Mouse (Mus musculus) bone marrow, adult 2 months (tissue): ENCODE results near the gene Tcta. TPM values are rescaled to one million over a fixed set of nuclear protein-coding genes. Genes with fewer than 3 reads are reported as not detected.
"Not testable (repeated sequence)": the region's sequence is repeated elsewhere in the genome, so short reads cannot be mapped to it uniquely, and the experiment has no call there.

Source experiments
- H3K27ac ChIP-seq: fragments of 200-500 bp; 2 replicates; pipeline ENCODE4 v1.5.1; 2012; ENCODE audit warnings: low read depth, mild to moderate bottlenecking, control low read depth, inconsistent platforms, low read length; ENCODE audit not compliant: control insufficient read depth, poor library complexity, insufficient read depth
- H3K4me1 ChIP-seq: fragments of 200-500 bp; 2 replicates; pipeline ENCODE4 v1.6.1; 2011; ENCODE audit warnings: low read length; ENCODE audit not compliant: control insufficient read depth, insufficient read depth
- H3K4me3 ChIP-seq: fragments of 200-500 bp; replicated peaks from 2 replicates; pipeline ENCODE3; 2011; ENCODE audit warnings: mild to moderate bottlenecking, low read depth, low read length, control low read depth; ENCODE audit not compliant: control insufficient read depth
- CTCF ChIP-seq: fragments of 200-500 bp; IDR thresholded peaks from 2 replicates; pipeline ENCODE4 v1.5.1; 2011; ENCODE audit warnings: low read length, control low read depth; ENCODE audit not compliant: control insufficient read depth, insufficient read depth
- POLR2A ChIP-seq: fragments of 200-500 bp; IDR thresholded peaks from 2 replicates; pipeline ENCODE4 v1.6.1; 2011; ENCODE audit warnings: low read depth, mild to moderate bottlenecking, control low read depth, low read length, borderline replicate concordance; ENCODE audit not compliant: control insufficient read depth
- WGBS: fragments of 180-500 bp; shearing (Covaris S2); methylation state at CpG from one replicate; pipeline ENCODE4 v1.1.7; 2018; 5-methylcytosine and 5-hydroxymethylcytosine counted together
- polyA plus RNA-seq: library from polyadenylated mRNA; stranded (reverse); fragments of >200 nt; gene quantifications from 2 replicates; pipeline ENCODE4 v1.2.4, GENCODE M21; 2011; ENCODE audit warnings: low replicate concordance; ENCODE audit not compliant: missing spikeins, insufficient read depth, insufficient read length

Tcta gene
- polyA plus RNA-seq, 1 experiment, result 13.2 TPM

DNA sequence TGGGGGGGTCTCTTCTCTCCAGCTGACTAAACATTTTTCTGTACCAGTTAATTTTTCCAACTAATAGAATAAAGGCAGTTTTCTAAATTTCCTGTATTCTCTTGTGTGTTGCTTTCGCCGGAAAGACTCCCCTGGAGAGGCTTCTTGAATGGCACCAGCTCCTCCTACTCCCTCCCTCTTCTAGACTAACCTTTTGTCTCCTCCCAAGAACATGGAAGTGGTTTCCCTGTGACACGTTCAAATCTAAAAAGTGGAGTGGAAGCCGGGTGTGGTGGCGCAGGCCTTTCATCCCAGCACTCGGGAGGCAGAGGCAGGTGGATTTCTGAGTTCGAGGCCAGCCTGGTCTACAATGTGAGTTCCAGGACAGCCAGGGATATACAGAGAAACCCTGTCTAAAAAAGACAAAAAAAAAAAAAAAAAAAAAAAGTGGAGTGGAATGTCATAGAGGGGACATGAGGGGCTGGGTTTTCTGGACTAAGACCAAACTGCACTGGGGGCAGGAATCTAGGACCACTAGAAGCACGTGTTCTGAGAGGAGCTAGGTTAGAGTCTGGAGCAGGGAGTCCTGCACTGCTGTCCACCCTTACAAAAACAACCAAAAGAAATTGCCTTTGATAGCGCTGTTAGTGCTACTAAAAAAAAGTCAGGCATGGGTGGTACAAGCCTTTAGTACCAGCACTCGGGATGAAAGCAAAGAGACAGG, 32.0 kb upstream of the Tcta start:
- 51% methylated on average over 10 of the region's 10 CpGs for WGBS
- H3K4me1 ChIP-seq, result peaks cover 3% of the 10 kb centered on the region; the same call in 1 of the 2 replicates
- TF ChIP-seq POLR2A, result no peak
- TF ChIP-seq CTCF, result no peak

DNA sequence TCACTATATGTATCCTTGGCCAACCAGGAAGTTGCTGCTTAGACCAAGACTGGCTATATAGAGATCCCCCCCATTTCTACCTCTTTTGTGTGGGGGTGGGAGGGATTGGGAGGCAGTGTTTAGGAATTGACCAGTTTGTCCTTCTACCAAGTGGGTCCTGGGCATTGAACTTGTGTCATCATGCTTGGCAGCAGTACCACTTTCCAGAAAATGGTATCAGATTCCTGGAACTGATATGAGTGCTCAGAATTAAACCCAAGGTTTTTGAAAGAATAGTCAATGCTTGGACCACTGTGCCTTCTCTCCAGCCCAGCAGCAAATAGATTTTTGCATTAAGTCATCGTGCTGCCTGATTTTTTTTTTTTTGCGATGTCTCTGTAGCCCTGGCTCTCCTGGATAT, 19.9 kb upstream of the Tcta start:
- WGBS, result 83% methylated on average over 2 of the region's 2 CpGs
- H3K27ac ChIP-seq, result no peak overlapping the region
- H3K4me3 ChIP-seq, result no peak overlapping the region
- no peak for TF ChIP-seq CTCF
- no peak for TF ChIP-seq POLR2A
- H3K4me1 ChIP-seq, result no peaks in the 10 kb centered on the region; the same call in 1 of the 2 replicates

More for the DNA sequence above, 32.0 kb upstream of the Tcta start:
- H3K4me3 ChIP-seq, result no peak overlapping the region
- H3K27ac ChIP-seq, result peak overlapping the region; percentile 96

DNA sequence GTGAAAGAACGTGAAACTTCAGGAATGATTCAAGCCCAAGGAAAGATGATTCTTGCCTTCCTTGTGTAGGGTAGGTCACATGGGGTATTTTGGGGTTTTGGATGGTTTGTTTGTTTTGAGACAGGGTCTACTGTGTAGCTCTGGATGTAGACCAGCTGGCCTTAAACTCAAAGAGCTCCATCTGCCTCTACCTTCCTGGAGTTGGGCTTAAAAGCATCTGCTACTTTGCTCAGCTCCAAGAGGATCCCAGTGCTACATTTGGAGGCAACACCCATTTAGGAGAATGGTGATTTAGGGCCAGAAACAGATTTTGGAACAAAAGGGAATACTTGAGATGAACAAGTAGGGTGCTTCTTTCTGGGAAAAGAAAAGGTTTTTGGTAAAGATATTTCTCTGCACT, 18.8 kb upstream of the Tcta start:
- WGBS, result 80% methylated on average over 1 of the region's 1 CpGs
- H3K4me1 ChIP-seq, result no peaks in the 10 kb centered on the region; the same call in 1 of the 2 replicates
- TF ChIP-seq POLR2A (no peak), CTCF (no peak)
- no peak overlapping the region for H3K27ac ChIP-seq
- H3K4me3 ChIP-seq, result no peak overlapping the region

DNA sequence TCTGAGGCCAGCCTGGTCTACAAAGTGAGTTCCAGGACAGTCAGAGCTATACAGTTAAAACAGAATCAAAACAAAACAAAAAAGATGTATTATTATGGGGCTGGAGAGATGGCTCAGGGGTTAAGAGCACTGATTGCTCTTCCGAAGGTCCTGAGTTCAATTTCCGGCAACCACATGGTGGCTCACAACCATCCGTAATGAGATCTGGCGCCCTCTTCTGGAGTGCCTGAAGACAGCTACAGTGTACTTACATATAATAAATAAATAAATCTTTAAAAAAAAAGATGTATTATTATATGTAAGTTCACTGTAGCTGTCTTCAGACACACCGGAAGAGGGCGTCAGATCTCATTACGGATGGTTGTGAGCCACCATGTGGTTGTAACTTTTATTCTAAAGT, 16.1 kb upstream of the Tcta start:
- not testable (repeated sequence) for H3K27ac ChIP-seq, H3K4me3 ChIP-seq, H3K4me1 ChIP-seq
- 75% methylated on average over 7 of the region's 7 CpGs for WGBS

DNA sequence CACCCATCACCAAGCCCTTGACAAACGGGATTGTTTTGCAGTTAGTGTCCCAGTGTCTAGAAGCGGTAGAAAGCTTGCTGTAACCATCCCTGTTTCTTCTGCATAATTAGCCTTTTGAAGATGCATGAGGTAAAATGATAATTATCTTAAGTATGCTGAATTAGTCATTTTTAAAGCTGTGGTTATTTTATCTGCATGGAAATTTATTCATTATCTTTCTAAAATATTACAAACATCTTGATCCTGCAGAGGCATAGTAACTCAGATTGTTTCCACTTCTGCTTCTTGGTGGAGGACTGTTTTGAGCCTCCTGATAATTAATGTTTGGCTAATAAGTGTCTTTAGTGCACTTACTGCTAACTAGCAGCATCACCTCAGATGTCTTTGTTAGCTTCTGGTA, 12.5 kb upstream of the Tcta start:
- peaks cover 1% of the 10 kb centered on the region; the same call in 1 of the 2 replicates for H3K4me1 ChIP-seq
- no peak overlapping the region for H3K4me3 ChIP-seq
- 75% methylated on average over 2 of the region's 2 CpGs for WGBS

DNA sequence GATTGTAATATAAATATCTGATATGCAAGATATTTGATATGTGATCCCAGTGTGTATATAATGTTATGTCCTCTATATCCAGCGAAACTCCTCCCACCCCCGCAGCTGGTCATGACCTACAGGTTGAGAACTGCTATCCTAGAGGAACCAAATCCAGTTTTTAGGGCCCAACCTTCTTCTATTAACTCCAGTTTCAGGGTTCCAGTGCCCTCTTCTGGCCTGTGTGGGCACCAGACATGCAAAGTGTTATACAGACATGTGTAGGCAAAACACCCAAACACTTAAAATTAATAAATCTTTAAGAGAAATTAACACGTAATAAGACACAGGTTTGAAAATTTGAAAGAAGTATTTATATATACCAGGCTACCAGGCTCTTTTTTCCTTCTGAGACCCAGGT, 11.6 kb upstream of the Tcta start:
- TF ChIP-seq CTCF (peak; percentile 16; the same call in 1 of the 2 replicates), POLR2A (no peak)
- H3K4me1 ChIP-seq, result peaks cover 1% of the 10 kb centered on the region; the same call in 1 of the 2 replicates
- no peak overlapping the region for H3K27ac ChIP-seq
- WGBS, result 87% methylated on average over 3 of the region's 3 CpGs
- H3K4me3 ChIP-seq, result no peak overlapping the region

More for the DNA sequence above, 12.5 kb upstream of the Tcta start:
- H3K27ac ChIP-seq, result no peak overlapping the region
- TF ChIP-seq POLR2A (no peak), CTCF (no peak)

DNA sequence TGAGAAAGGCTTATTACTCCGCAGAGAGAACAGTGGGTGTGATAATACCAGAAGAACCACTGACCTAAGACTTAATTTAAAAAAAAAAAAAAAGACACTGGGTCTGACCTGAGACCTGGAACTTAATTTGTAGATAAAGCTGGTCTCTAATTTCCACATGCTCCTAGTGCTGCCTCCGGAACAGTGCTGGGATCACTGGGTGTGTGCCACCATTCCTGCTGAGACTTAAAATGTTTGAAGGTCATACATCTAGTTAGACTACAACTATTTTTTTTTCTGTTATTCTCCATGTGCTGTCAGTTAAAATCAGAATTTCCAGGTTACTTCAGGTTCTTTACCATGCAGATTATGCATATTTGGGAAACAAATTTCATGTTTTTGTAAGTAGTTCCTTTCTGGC, 2.2 kb upstream of the Tcta start:
- Histone ChIP-seq H3K27ac (no peak overlapping the region), H3K4me3 (peak overlapping the region; percentile 67), H3K4me1 (peaks cover 4% of the 10 kb centered on the region; the same call in 1 of the 2 replicates)
- 45% methylated on average over 2 of the region's 2 CpGs for WGBS
- TF ChIP-seq CTCF (no peak), POLR2A (no peak)

DNA sequence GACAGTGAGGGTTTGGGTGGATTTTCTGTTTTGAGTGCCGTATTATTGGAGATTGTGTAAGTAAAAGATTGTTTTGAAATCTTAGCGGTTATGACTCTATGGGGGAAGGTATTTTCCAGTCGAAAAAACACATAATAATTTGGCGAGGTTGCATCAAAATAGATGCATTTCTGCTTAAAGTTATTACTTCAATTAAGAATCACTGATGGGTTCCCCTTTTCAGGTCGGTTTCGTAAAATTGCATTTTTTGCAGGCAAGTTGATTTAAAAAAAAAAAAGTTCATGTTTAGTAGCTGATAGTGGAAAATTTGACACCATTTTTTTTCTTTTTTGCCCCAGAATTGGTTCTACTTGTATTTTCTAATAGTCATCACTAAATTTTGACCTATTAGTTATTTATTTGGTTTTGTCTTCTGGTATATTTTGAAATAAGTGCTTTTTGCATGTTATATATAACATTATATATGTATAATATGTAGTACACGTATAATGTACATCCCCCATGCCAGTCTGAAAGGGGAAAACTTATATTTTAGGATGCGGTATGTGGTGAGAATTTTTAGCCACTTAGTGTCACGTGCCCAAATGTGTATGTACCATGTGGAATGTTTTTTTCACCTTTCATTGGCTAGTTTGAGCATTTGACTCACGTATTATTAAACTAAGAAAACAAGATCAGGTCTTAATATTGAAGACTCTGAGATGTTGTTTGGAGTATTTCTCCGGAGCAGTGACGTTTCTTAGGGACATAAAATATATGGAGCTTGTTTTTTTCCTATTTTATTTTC, 1.3 kb upstream of the Tcta start:
- peak overlapping the region; percentile 99 for H3K27ac ChIP-seq
- H3K4me3 ChIP-seq, result peak overlapping the region; percentile 93
- peaks cover 4% of the 10 kb centered on the region; the same call in 1 of the 2 replicates for H3K4me1 ChIP-seq
- WGBS, result 2% methylated on average over 12 of the region's 12 CpGs
- TF ChIP-seq POLR2A (no peak), CTCF (no peak)

DNA sequence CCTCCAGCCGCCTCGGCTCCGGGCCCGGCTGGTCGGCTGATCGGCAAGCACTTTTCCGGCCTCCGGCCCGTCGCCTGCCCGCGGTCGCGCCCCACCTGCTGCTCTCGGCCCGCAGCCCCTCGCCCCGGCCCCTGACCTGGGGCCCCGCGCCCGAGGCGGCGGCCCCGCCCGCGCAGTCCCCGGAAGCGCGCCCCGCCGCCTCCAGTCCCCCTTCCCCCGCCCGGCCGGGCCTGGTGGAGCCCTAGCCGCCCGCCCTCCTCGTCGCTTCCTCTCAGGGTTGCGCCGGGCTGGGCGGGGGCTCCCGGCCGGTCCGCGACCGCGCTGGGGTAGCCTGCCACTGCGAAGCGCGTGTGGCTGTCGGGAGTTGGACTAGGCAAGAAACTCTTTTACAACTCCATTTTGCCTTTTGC, 616 bp upstream of the Tcta start:
- Histone ChIP-seq H3K4me3 (peak overlapping the region; percentile 93), H3K27ac (peak overlapping the region; percentile 99), H3K4me1 (peaks cover 4% of the 10 kb centered on the region; the same call in 1 of the 2 replicates)
- under 1% methylated on average over 50 of the region's 51 CpGs for WGBS
- peak; percentile 40; the same call in 1 of the 2 replicates for TF ChIP-seq POLR2A
- no peak for TF ChIP-seq CTCF
